Mouse (Mus musculus): ENCODE results near the gene Ocel1. TPM values are rescaled to one million over a fixed set of nuclear protein-coding genes. Genes with fewer than 3 reads are reported as not detected.

Ocel1 gene
- total RNA-seq (2023) = 19.0 TPM

DNA sequence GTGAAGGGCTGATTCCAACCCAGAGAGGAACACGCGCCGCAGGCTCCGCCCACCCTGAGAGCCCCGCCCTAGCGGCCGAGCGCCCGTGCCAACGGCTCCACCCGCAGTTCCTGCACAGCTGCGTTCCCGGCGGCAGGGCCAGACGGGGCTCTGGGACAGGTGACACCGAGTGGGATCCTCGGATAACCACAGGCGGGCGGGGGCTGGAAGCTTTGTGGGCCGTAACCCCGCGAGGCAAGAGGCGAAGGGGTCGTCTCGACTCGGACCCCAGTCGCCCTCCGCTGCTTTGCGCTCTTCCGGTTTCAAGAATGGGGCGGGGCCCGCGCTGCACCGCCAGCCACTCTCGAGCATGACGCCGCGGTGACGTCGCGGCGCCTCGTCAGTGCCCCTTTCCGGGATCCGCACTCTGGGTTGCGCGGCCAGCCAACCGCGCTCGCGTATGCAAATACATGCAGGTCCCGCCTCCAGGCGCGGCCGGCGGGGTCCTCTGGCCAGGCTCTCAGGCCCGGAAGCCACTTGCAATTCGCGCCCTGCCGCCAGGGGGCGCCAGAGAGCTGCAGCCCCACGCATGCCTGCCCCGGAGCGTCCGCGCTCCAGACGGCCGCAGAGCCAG lies at the start of gene Ocel1:
Gene Ocel1 (plus strand): TSS at position 63 of the 613 bp plus-strand sequence.

DNA sequence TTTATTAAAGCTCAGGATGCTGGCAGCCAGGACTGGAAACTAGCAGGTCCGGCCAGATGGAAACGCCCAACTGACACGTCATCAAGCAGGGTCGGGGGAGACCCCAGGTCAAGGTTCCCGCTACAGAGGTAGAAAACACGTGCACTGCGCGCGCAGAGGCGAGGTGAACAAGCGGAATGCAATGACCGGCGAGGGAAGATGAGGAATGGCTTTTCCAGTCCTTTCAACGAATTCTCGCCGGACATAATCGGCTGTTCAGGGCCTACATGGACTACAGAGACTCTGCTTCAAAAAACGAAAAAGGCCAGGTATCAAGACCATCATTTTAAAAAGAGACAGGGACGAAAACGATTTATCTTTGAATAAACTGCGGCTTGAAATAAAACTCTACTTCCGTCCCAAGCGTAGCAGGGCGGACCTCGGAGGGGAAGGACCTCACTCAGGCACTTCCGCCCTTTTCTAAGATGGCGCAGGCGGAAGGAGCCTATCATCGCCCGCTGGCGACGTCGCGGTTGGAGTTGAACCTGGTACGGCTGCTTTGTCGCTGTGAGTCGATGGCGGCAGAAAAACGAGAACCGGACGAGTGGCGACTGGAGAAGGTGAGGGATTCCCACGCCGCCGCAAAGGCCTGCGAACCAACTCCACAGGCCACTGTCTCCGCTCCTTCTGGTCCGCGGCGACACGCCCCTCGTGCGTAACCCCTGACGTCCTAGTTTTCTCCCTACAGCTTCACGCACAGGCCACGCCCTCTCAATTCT lies 4.1 kb upstream of the Ocel1 start, which contains the start of gene Use1:
Gene Use1 (plus strand): TSS at position 78 of the 758 bp plus-strand sequence.

GRCm38 (mm10) chr8:71381421-71381970 lies 10.4 kb downstream of the Ocel1 start, which contains the start of gene Nr2f6:
Gene Nr2f6, minus strand, starts transcription at chr8:71381960.

DNA sequence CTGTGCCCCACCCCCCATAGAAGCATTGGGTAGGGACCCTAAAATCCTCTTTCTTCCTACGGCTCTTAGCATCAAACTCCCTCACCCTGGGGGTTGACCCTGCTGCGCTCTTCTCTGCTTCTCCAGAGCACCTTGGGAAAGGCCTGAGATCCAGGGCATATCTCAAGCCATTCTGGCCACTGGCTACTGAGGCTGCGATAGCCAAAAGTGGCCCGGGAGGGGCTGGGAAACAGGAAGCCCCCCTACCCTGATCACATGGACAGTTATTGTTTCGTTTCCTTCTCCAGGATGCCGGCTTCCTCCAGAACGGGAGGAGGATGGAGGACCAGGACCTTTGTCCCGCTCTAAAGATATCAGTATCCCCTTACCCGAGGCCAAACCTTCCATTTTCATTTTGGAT lies 24.5 kb downstream of the Ocel1 start, which contains the start of gene Ushbp1:
Gene Ushbp1 (minus strand): TSS at position 174 of the 400 bp plus-strand sequence.

DNA sequence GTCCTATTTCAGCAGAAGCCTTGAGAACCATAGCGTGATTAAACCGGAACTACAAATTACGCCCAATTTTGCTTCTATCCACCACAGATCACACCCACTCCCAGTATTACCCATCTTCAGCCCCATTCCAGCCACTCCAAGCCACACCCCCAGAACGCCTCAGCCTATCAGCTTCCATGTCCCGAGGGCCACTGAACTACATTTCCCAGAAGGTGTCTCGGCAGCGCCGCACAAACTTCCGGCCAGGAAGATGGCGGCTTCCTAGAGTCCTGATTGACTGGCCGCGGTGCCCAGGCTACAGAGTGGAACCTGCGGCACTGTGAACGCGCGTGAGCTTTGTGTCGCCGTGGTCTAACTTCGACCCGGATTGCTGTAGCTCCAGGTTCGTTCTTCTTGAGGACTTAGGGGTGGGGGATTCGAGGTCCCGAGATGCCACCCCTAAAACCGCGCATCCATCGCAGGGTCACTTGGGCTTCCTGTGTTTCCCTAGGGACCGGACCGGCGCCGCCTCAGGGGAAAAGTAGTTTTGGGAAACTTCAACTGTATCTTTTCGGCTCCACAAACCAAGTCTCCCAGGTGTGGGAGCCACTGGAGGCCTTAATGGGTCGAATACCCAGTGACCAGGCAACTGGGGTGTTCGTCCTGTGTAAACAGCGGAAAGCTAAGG lies 25.7 kb downstream of the Ocel1 start, which contains the start of gene Babam1:
Gene Babam1 (plus strand): TSS at position 223 of the 667 bp plus-strand sequence.

DNA sequence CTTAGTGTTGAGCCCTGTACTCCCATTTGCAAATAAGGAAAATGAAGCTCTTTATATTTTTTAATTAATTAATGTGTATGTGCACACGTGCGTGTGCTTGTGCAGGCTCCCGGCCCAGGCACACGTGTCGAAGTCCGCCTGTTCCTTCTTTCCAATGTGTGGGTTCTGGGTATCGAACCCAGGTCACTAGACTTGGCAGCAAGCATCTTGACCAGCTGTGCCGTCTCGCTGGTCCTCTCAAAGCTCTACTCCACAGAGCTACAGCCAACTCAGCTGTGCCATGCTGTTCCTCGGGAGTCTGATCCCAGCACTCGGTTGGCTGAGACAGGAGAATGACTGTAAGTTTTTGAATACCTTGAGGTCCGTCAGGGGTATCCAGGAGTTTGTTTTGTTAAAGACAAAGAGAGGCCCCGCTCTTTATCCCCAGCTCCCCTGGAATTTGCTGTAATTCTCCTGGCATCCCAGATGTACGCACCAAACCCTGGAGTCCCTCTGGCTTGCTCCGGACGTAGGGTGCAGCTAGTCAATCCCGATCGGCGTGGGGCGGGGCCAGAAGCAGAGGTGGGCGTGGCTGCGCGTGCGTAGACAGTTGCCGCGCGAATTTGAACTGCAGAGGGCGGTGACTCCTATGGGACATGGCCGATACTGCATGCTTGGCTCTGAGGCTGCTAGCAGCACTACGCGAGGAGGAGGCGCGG lies 34.5 kb downstream of the Ocel1 start, which contains the start of gene Ankle1:
Gene Ankle1 (plus strand): TSS at position 610 of the 698 bp plus-strand sequence.

Other genes with a start within 250 kb of the Ocel1 start
- gene Myo9b, start 98.6 kb upstream of the Ocel1 start, total RNA-seq (2023) = 140 TPM
- gene Haus8, start 98.4 kb upstream of the Ocel1 start, total RNA-seq (2023) = 27.1 TPM
- gene Use1, start 4.5 kb upstream of the Ocel1 start, total RNA-seq (2023) = 295 TPM
- gene Nr2f6, start 10.7 kb downstream of the Ocel1 start, total RNA-seq (2023) = 4.8 TPM
- 0.47 TPM for gene Ushbp1, start 24.5 kb downstream of the Ocel1 start, total RNA-seq (2023)
- gene Babam1, start 25.6 kb downstream of the Ocel1 start, total RNA-seq (2023) = 107 TPM
- gene Ankle1, start 34.7 kb downstream of the Ocel1 start, total RNA-seq (2023) = 1.6 TPM
- 94.1 TPM for gene Abhd8, start 92.4 kb downstream of the Ocel1 start, total RNA-seq (2023)
- gene Mrpl34, start 93.7 kb downstream of the Ocel1 start, total RNA-seq (2023) = 33.8 TPM
- 106 TPM for gene Dda1, start 97.9 kb downstream of the Ocel1 start, total RNA-seq (2023)
- gene Ano8, start 114.7 kb downstream of the Ocel1 start, total RNA-seq (2023) = 22.8 TPM
- 15.5 TPM for gene Gtpbp3, start 116.8 kb downstream of the Ocel1 start, total RNA-seq (2023)
- gene Plvap, start 140.5 kb downstream of the Ocel1 start, total RNA-seq (2023) = 2.1 TPM
- gene Ccdc194, start 154.4 kb downstream of the Ocel1 start, total RNA-seq (2023) = not detected
- 38.1 TPM for gene Bst2, start 166.2 kb downstream of the Ocel1 start, total RNA-seq (2023)
- gene Mvb12a, start 171.6 kb downstream of the Ocel1 start, total RNA-seq (2023) = 32.3 TPM
- gene Tmem221, start 187.6 kb downstream of the Ocel1 start, total RNA-seq (2023) = 0.83 TPM
- gene Nxnl1, start 195.3 kb downstream of the Ocel1 start, total RNA-seq (2023) = not detected
- 6.5 TPM for gene Slc27a1, start 197.6 kb downstream of the Ocel1 start, total RNA-seq (2023)
- gene Pgls, start 220.9 kb downstream of the Ocel1 start, total RNA-seq (2023) = 50.8 TPM
- 8.0 TPM for gene Fam129c, start 226.3 kb downstream of the Ocel1 start, total RNA-seq (2023)
- gene Colgalt1, start 239.7 kb downstream of the Ocel1 start, total RNA-seq (2023) = 56.7 TPM

Data from CD4-positive naive resting alpha-beta T cell, adult 57 days (primary cell).